Mouse (Mus musculus) lung, postnatal 25 days (tissue): ENCODE data around the gene Olfr652.

ENCODE experiments used
- DNase-seq: peaks from one replicate; pipeline ENCODE4 v3.0.0; 2022; ENCODE audit warnings: low spot score

Olfr652 gene

DNA sequence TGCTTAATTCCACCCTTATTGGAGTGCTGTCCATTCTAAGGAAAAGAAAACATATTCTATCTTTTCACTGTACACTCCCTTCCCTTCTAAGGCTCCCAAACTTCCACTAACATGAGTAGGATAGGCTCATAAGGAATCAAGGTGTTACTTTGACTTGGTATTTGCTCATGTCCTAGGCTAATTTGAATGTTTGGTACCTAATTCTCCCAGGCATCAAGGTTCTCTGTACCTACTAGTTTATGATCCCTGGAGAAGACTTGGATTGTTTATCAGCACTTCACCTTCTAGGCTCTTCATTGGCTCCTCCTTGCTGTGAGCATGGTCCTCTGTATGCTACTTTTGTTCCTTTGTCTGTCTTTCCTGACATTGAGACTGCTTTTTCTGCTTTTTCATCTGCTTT, at the start of gene Olfr652:
Gene Olfr652 (plus strand): TSS at position 301 of the 400 bp plus-strand sequence.
- DNase-seq: no peak

DNA sequence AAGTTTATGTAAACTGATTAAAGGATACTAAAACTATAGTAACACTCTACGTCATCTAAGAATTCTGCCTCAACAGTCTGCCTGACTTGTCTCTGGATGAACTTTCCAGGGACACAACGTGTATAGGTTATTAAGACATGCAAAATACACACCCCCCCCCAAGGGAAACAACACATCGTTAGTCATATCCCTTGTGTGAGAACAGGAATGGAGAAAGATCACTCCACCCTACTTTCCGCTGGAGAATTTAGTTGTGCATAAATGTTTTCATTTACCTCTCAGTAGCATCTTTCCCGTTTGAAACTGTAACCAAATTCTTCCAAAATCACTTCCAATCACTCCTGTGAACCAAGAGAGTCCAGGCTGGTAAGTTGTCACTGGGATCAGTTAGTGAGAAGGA, 10.9 kb upstream of the Olfr652 start, which contains the start of gene Olfr651:
Gene Olfr651 (plus strand): TSS at position 301 of the 400 bp plus-strand sequence.
- DNase-seq: no peak

GRCm38 (mm10) chr7:104552700-104553099, 8.0 kb upstream of the Olfr652 start:
- DNase-seq: no peak

DNA sequence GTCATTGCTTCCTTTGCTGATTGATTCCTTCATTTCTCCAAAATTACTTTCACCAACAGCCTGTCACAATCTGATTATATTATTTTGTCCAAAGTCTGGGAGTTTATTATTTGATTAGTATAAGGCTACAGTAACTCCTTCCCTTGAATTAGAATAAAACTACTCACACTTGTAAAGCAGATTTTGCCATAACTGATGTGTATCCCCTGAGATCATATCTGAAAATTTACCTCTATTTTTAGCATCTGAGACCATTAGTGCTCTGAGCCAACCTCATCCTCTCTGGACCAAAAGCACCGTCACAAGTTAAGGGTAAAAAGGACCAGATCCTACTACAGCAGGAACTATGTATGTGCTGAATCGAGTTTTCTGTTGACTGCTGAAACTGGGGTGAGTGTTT, 16.3 kb downstream of the Olfr652 start, which contains the start of gene Olfr653:
Gene Olfr653 (plus strand): TSS at position 301 of the 400 bp plus-strand sequence.
- no peak for DNase-seq

GRCm38 (mm10) chr7:104580846-104581245, 20.1 kb downstream of the Olfr652 start:
- DNase-seq: no peak

DNA sequence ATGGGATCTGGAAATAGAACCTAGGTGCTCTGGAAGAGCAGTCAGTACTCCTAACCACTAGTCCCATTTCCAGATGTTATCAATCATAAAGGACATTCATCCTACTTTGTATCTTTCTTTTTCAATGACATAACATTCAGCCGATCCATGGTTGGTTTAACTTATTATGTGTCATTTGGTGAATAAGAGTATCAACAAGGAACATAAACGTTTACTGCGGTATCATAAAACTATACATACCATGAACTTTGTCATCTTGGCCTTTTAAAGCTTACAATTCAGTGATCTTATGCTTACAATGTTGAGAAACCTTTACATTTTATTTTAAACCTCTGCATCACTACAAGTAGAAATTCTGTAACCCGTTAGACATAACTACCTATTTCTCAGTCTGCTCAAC, 20.7 kb downstream of the Olfr652 start:
- DNase-seq: no peak

GRCm38 (mm10) chr7:104586725-104587124, 26.0 kb downstream of the Olfr652 start, which contains the start of gene Olfr654:
Gene Olfr654, plus strand, starts transcription at chr7:104587025.
- no peak for DNase-seq

- no peak for DNase-seq
Measured at GRCm38 (mm10) chr7:104588274-104588673, 27.6 kb downstream of the Olfr652 start.

- no peak for DNase-seq
Measured at GRCm38 (mm10) chr7:104601679-104602078, 41.0 kb downstream of the Olfr652 start, which contains the start of gene Olfr655. Gene Olfr655, minus strand, starts transcription at chr7:104601779.

- peak; percentile 4 for DNase-seq
Measured at GRCm38 (mm10) chr7:104603173-104603572, 42.5 kb downstream of the Olfr652 start.

DNA sequence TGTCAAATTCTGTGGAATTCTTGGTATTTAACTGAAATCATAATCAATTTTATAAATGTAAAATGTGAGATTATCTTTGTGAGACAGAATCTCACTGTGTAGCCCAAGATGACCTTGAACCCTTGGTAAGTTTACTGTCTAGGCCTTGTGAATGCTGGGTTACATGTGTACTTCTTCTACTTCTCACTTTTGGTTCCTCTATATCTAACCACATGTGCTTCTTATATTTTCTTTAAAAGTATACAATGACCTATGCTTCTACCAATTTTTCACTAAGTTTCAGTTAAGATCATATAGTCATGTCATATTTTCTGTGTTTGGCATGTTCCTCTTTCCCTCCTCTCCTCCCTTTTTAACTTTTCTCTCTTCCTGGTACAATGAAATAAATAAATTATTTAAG, 44.0 kb downstream of the Olfr652 start:
- no peak for DNase-seq

DNA sequence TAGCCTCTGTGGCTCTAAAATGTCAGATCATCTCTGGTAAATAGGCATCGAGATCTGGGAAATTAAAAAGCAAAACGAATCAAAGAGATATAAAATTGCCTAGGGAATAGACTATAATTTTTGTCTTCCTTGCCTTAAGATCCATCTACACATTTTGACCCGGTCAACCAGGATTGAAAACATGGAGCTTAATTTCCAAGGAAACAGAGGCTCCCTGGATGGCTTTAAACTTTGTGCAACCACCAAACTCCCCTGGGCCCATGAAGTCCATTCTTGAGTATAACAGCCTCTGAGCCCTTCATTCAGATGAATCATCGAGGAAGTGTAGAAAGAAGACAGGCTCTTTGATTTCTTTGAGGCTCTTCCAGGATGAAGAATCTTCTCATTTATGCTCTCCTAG, 53.0 kb downstream of the Olfr652 start, which contains the start of gene Olfr656:
Gene Olfr656 (plus strand): TSS at position 301 of the 400 bp plus-strand sequence.
- DNase-seq: no peak
